Mouse (Mus musculus) neural tube, embryonic 10.5 days (tissue): ENCODE results near the gene Meis2.

Source experiments
- DNase-seq: peaks from one replicate; pipeline ENCODE4 v3.0.0-alpha.2; 2017; ENCODE audit warnings: low spot score; ENCODE audit errors: extremely low spot score

Meis2 gene

GRCm38 (mm10) chr2:116001352-116002138 lies 64.1 kb downstream of the Meis2 start:
- no peak for DNase-seq

DNA sequence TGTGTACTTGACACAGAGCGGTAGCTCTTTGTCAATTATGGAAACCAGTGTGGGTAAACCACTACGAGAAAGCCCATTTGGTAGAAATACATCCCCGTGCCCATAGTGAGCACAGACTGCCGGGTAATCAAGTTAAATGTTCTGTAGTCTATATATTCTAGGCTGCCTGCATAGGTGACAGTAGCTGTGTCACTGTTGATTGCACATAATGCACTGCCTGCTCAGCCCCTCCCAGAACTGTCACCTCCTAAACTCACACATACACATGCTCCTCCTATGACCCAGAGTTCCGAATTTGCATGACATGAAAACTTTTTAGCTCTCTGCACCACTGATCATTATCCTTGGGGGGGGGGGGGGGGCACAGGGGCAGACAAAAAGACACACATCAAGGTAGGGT lies 65.1 kb downstream of the Meis2 start:
- DNase-seq, result no peak

DNA sequence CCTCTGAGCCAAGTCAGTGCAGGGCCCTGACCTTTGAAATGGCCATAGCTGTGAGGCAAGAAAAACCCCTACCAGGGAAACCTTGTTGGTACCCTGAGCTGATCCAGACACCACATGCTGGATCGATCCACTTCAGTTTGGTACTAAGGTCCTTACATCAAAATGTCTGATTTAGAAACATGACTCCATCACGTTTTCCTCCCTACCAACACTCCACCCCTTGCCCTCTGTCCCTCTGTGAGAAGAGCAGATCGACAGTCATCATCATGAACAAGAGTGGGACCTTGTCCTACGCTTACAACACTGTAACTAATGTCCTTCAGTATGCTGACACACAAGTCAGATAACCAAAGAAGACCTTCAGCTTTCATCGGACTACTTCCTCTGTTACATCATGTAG lies 66.8 kb downstream of the Meis2 start:
- DNase-seq, result no peak

DNA sequence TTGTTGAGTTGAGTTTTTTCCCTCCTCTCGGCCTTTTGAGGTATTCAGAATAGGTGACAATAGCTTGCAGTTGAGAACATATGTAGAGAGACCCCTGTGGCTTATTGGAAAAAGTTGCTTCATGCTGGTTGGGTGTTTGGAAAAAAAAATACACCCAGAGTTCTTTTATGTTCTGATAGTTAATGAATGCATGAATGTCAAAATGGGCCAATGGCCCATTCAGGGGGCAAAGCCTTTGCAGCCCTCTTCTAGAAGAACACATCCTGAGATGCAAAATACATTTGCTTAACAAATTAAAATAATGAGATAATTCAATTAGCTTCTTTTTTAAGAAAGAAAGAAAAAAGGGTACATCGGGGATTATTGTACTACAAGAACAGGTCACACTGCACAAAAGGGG lies 69.2 kb downstream of the Meis2 start:
- no peak for DNase-seq

DNA sequence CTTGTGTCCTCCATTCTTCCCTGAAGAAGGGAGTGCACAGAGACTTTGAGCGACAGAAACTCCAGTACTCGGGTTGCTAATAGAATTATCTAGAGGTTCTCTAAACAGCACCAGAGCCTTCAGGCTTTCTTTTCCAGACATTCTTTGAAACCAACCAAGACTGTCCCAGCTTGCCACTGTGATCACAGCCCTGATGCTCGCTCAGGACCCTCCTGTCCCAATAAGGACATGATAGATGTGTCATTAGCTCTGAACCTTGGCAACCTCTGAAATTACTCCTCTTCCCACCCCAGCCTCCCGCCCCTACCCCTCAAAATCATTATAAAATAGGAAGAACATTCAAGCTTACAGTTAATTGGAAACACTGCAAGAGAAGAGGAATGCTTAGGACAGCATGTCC lies 71.8 kb downstream of the Meis2 start:
- no peak for DNase-seq

GRCm38 (mm10) chr2:115989249-115989648 lies 76.4 kb downstream of the Meis2 start:
- no peak for DNase-seq

DNA sequence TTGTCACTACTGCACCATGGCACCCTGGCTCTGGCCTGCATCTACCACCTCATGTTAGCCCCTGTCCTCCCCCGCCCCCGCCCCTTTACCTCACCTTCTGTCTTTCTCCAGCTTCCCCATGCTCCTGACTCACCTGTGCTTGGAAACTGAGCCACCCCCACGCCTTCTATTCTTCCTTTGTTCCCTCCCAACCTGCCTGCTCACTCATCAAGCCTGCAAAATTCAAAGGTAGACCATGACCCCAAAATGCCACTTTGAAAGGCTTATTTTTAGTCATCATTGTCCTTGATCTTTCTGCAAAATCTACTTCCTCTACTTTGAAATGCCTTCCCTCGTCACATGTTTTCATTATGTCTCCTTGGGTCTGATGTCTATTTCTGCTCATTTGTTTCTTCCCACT lies 77.2 kb downstream of the Meis2 start:
- DNase-seq, result no peak

GRCm38 (mm10) chr2:115984952-115985351 lies 80.7 kb downstream of the Meis2 start:
- no peak for DNase-seq

- DNase-seq, result no peak
These were observed 81.2 kb downstream of the Meis2 start for GRCm38 (mm10) chr2:115984487-115984886.

DNA sequence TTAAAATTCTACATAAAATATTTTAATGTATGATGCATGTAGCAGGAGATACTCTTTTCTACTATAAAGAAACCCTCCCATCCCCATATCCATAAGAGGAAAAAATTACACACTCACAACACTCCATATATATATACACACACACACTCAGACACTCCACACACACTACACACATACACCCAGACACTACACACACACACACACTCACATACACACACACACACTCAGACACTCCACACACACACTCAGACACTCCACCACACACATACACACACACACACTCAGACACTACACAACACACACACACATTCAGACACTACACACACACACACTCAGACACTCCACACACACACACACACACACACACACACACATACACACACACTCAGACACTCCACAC lies 85.1 kb downstream of the Meis2 start:
- DNase-seq, result no peak

GRCm38 (mm10) chr2:115979683-115980476 lies 85.8 kb downstream of the Meis2 start:
- no peak for DNase-seq

- no peak for DNase-seq
These were observed 87.0 kb downstream of the Meis2 start for GRCm38 (mm10) chr2:115978666-115979065.

- DNase-seq, result no peak
These were observed 94.3 kb downstream of the Meis2 start for GRCm38 (mm10) chr2:115971296-115971805.

DNA sequence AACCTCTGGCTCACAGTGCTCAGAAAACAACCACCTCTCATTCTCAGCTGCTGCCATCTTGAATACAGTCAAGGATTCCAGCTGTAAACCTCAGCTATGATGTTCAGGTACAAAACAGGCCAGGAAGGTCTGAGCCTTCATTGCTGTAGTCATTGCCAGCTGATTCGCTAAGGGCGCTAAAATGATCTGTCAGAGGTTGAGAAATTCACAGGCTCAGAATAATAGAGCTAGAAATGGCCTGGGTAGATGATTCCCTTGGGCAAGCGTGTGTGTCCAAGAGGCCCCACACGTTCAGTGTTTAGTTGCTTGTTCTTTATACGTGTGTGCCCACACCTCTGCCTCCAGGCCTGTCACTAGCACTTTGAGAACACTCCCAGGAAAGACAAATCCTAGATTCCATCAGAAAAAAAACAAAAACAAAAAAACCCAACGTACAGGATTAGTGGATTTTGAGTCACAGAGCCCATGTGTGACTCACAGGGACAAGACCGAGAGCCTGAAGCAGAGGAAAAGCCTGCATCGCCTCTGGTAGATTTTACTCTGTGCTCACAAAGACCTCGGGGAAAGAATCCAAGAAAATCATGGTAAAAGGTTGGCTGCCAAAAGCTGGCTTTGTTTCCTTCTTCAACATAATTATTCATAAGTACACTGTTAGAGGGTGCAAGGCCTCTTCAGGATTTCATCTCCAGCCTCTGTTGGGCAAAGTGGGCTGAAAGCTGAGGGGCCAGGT lies 95.4 kb downstream of the Meis2 start:
- no peak for DNase-seq

DNA sequence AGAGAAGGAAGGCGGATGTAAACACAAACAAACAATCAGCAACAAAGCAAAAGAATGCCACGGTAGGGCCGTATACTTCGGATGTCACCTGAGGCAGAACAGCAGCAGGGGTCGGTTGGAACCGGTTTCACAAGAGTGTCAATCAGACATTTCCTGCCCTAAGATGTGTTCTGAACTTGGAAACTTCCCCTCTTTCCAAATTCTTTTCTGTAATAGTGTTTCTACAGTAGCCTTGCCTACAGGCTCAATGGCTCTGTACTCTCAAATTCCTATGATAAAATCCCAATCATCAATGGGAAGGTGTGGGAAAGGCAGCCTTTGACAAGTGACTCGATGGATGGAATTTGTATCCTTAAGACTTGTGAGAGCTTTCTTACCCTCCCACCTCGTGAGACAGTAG lies 96.4 kb downstream of the Meis2 start:
- DNase-seq, result no peak

DNA sequence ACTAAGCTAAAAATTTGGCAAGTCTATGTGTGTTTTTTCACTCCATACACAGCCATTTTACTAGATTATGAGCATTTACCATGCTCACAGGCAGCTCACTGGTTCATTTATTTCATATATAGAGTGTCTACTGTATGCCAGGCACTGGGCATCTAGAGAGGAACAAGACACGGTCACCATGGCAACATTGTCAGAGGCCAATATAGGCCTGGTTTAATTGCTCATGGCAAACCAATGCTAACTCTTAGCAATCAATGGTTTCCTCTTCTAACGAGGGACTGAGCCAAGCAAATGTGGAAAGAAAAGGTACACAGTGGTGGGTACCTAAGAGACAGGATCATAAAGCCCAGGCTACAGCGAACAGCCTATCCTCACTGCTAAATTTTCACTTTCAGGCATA lies 100.7 kb downstream of the Meis2 start:
- no peak for DNase-seq

- no peak for DNase-seq
These were observed 102.3 kb downstream of the Meis2 start for GRCm38 (mm10) chr2:115963293-115963835.

- DNase-seq, result no peak
These were observed 102.9 kb downstream of the Meis2 start for GRCm38 (mm10) chr2:115962728-115963127.

DNA sequence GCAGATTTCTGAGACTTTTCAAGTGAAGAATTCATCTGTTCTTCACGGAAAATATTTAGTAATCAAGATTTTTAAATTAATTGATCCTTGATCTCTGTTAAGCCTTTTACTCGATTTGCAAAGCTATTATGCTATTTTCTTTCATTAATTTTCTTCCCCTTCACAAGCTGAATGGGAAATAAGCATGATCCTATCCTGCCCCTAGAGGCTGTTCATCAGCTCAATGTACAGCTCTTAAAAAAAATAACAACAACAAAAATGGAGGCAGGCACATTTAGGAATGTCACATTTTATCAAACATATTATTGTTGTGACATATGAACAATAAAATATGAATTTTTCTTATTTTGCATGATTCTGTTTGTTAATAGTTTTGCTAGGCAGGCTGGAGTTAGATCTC lies 103.5 kb downstream of the Meis2 start:
- no peak for DNase-seq

- no peak for DNase-seq
These were observed 105.0 kb downstream of the Meis2 start for GRCm38 (mm10) chr2:115960615-115961014.

GRCm38 (mm10) chr2:115956786-115957185 lies 108.9 kb downstream of the Meis2 start:
- no peak for DNase-seq

DNA sequence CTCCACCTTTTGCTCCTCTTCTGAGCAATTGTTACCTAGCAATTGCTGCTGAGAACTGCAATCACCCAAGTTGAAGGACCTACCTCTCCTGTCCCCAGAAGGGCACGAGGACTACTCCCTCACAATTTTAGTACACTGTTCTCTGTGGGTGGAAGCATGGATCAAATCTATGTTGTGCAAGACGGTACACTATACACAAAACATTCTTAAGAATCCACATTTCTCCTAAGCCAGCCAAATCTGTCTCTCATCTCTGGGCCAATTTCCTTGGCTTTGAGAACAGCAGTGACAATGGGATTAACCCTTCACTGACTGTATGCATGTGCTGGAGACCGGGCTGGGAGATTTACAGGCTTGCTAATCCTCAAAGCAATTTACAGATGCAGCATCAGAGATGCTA lies 115.0 kb downstream of the Meis2 start:
- DNase-seq, result no peak
